Mouse (Mus musculus) hindbrain, embryonic 14.5 days (tissue): ENCODE data around the gene Sh2d4b. TPM values are rescaled to one million over a fixed set of nuclear protein-coding genes. Genes with fewer than 3 reads are reported as not detected.

Experiments used
- ATAC-seq: fragments of 200-750 bp; cut with Nextera tagmentation; 2 replicates; pipeline ENCODE4 v1.8.0; 2017; ENCODE audit warnings: moderate number of reproducible peaks, mild to moderate bottlenecking, moderate TSS enrichment, moderate library complexity; ENCODE audit not compliant: low FRiP score
- DNase-seq: peaks from one replicate; pipeline ENCODE4 v3.0.0-alpha.2; 2015; ENCODE audit warnings: low spot score
- H3K27ac ChIP-seq: fragments of 300-500 bp; sonication (generic); 2 replicates; pipeline ENCODE4 v1.5.1; 2014; ENCODE audit warnings: mild to moderate bottlenecking, moderate library complexity
- H3K27me3 ChIP-seq: fragments of 300-500 bp; sonication (generic); 2 replicates; pipeline ENCODE4 v1.6.1; 2014; ENCODE audit warnings: mild to moderate bottlenecking, low read length, mixed read lengths; ENCODE audit not compliant: control insufficient read depth, insufficient read depth
- H3K36me3 ChIP-seq: fragments of 300-500 bp; sonication (generic); replicated peaks from 2 replicates; pipeline ENCODE4 v1.6.1; 2014; ENCODE audit not compliant: control insufficient read depth, insufficient read depth
- H3K4me1 ChIP-seq: fragments of 300-500 bp; sonication (generic); replicated peaks from 2 replicates; pipeline ENCODE4 v1.6.1; 2014; ENCODE audit warnings: antibody characterized with exemption, low read length, mixed read lengths; ENCODE audit not compliant: control insufficient read depth, insufficient read depth
- H3K4me2 ChIP-seq: fragments of 300-500 bp; sonication (generic); replicated peaks from 2 replicates; pipeline ENCODE4 v1.6.1; 2014; ENCODE audit warnings: mild to moderate bottlenecking, moderate library complexity
- H3K4me3 ChIP-seq: fragments of 300-500 bp; sonication (generic); replicated peaks from 2 replicates; pipeline ENCODE4 v1.5.1; 2014; ENCODE audit warnings: mild to moderate bottlenecking, low read length
- H3K9ac ChIP-seq: fragments of 300-500 bp; sonication (generic); 2 replicates; pipeline ENCODE4 v1.6.1; 2014
- H3K9me3 ChIP-seq: fragments of 300-500 bp; sonication (generic); 2 replicates; pipeline ENCODE4 v1.6.1; 2016; ENCODE audit warnings: low read length; ENCODE audit not compliant: control insufficient read depth
- WGBS: fragments of 180-500 bp; shearing (Covaris S2); extraction: QIAGEN DNeasy Blood & Tissue Kit; methylation state at CpG from one replicate; pipeline ENCODE4 v1.1.7; 2014; 5-methylcytosine and 5-hydroxymethylcytosine counted together
- polyA plus RNA-seq: library from polyadenylated mRNA; unstranded; fragments of >200 nt; fragmentation: Nextera tagmentation; extraction: Ambion mirVana; gene quantifications from 2 replicates; pipeline ENCODE4 v1.2.1, GENCODE M21; 2014

The Sh2d4b gene
- polyA plus RNA-seq, 1 experiment from 2014 or later: 1.7 TPM

- 88% methylated on average over 8 of the region's 8 CpGs for WGBS
- Histone ChIP-seq H3K4me1 (no peaks in the 10 kb centered on the region), H3K27me3 (no peaks in the 10 kb centered on the region), H3K27ac (no peak overlapping the region), H3K4me2 (no peak overlapping the region), H3K9ac (no peak overlapping the region), H3K36me3 (peaks cover 37% of the 10 kb centered on the region), H3K9me3 (no peaks in the 10 kb centered on the region), H3K4me3 (no peak overlapping the region)
- no peak for ATAC-seq
- no peak for DNase-seq
Measured at GRCm38 (mm10) chr14:40915838-40916237, 22.8 kb upstream of the Sh2d4b start.

- H3K4me3 ChIP-seq: no peak overlapping the region
- H3K9me3 ChIP-seq: no peaks in the 10 kb centered on the region
- no peak overlapping the region for H3K4me2 ChIP-seq
- DNase-seq: no peak
- no peak overlapping the region for H3K9ac ChIP-seq
- H3K27me3 ChIP-seq: no peaks in the 10 kb centered on the region
- 91% methylated on average over 3 of the region's 3 CpGs for WGBS
- ATAC-seq: no peak
- no peak overlapping the region for H3K27ac ChIP-seq
- H3K36me3 ChIP-seq: peaks cover 48% of the 10 kb centered on the region
- H3K4me1 ChIP-seq: no peaks in the 10 kb centered on the region
Measured at GRCm38 (mm10) chr14:40914701-40915100, 21.6 kb upstream of the Sh2d4b start.

DNA sequence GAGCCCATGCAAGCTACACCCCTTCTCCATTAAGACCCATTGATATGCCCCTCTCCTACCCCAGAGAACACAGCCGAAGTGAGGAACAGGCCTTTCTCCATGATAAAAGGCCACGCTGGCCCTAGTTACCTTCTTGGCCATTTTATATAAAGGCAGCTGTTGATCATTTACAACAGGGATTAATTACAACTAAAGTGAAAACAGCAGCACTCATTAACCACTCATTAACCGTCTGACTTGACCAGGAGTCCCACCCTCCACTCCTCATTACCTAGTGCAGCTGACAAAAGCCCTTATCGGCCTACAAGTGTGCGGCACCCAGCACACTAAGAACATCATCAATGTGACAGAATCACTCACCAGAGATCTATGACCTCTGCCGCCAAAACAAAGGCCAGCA lies 20.6 kb upstream of the Sh2d4b start:
- whole genome bisulfite sequencing: 69% methylated on average over 6 of the region's 6 CpGs
- H3K27me3 ChIP-seq: no peaks in the 10 kb centered on the region
- no peak overlapping the region for H3K4me2 ChIP-seq
- no peaks in the 10 kb centered on the region for H3K4me1 ChIP-seq
- DNase-seq (no peak), ATAC-seq (no peak)
- H3K9me3 ChIP-seq: no peaks in the 10 kb centered on the region
- H3K36me3 ChIP-seq: peaks cover 58% of the 10 kb centered on the region
- H3K4me3 ChIP-seq: no peak overlapping the region
- H3K9ac ChIP-seq: no peak overlapping the region
- H3K27ac ChIP-seq: no peak overlapping the region

DNA sequence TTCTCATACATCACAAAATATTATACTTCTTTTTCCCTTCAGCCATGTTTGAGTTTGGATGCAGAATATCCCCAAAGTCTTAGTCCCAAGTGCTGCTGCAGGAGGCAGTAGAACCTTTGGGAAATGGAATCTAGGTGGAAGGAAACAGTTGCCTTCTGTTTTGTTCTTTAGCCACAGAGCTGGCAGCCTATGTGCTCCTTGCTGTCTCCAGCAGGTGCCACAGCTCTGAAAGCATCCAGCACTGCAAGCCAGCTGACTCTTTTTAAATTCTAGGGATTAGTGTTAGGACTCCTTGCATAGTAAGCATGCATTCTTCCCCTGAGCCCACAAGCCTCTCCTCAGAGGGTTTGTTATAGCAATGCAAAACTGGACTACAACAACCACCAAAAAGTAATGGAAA lies 18.5 kb upstream of the Sh2d4b start:
- ATAC-seq (no peak), DNase-seq (no peak)
- Histone ChIP-seq H3K4me1 (no peaks in the 10 kb centered on the region), H3K9ac (no peak overlapping the region), H3K4me2 (no peak overlapping the region), H3K36me3 (peaks cover 71% of the 10 kb centered on the region), H3K9me3 (no peaks in the 10 kb centered on the region), H3K27me3 (no peaks in the 10 kb centered on the region), H3K27ac (no peak overlapping the region), H3K4me3 (no peak overlapping the region)

DNA sequence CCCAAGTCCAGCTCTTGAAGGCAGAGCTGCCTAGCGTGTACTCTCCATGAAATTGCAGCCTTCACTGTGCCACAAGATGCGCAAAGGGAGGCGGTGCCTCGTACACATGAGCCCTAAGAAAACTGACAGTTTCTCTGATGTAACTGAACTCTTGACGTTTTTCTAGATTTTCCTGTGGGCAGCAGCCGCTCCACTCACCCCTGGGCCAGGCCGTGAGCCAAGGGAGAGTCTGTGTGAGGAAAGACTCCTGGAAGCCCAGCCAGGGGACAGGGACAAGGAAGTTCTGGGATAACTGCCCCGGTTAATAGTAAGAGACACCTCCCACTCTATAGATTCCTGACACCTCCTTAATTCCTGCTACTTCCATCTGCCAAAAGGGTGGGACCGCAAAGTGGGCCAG lies 15.7 kb upstream of the Sh2d4b start:
- H3K27ac ChIP-seq: no peak overlapping the region
- ATAC-seq (no peak), DNase-seq (no peak)
- peaks cover 68% of the 10 kb centered on the region for H3K36me3 ChIP-seq
- H3K4me1 ChIP-seq: no peaks in the 10 kb centered on the region
- no peak overlapping the region for H3K4me3 ChIP-seq
- H3K27me3 ChIP-seq: no peaks in the 10 kb centered on the region
- WGBS: 96% methylated on average over 9 of the region's 9 CpGs
- no peaks in the 10 kb centered on the region for H3K9me3 ChIP-seq
- no peak overlapping the region for H3K4me2 ChIP-seq
- no peak overlapping the region for H3K9ac ChIP-seq

- DNase-seq: no peak
- Histone ChIP-seq H3K4me2 (no peak overlapping the region), H3K36me3 (peaks cover 57% of the 10 kb centered on the region), H3K27ac (no peak overlapping the region), H3K27me3 (no peaks in the 10 kb centered on the region), H3K4me1 (no peaks in the 10 kb centered on the region), H3K4me3 (no peak overlapping the region), H3K9me3 (no peaks in the 10 kb centered on the region), H3K9ac (no peak overlapping the region)
- 90% methylated on average over 9 of the region's 9 CpGs for WGBS
- no peak for ATAC-seq
Measured at GRCm38 (mm10) chr14:40906770-40907169, 13.7 kb upstream of the Sh2d4b start.

GRCm38 (mm10) chr14:40905813-40906212 lies 12.7 kb upstream of the Sh2d4b start:
- H3K27ac ChIP-seq: no peak overlapping the region
- H3K27me3 ChIP-seq: no peaks in the 10 kb centered on the region
- ATAC-seq: no peak
- H3K9ac ChIP-seq: no peak overlapping the region
- H3K4me1 ChIP-seq: no peaks in the 10 kb centered on the region
- peaks cover 48% of the 10 kb centered on the region for H3K36me3 ChIP-seq
- H3K4me3 ChIP-seq: no peak overlapping the region
- DNase-seq: no peak
- no peak overlapping the region for H3K4me2 ChIP-seq
- 92% methylated on average over 8 of the region's 8 CpGs for WGBS
- no peaks in the 10 kb centered on the region for H3K9me3 ChIP-seq

DNA sequence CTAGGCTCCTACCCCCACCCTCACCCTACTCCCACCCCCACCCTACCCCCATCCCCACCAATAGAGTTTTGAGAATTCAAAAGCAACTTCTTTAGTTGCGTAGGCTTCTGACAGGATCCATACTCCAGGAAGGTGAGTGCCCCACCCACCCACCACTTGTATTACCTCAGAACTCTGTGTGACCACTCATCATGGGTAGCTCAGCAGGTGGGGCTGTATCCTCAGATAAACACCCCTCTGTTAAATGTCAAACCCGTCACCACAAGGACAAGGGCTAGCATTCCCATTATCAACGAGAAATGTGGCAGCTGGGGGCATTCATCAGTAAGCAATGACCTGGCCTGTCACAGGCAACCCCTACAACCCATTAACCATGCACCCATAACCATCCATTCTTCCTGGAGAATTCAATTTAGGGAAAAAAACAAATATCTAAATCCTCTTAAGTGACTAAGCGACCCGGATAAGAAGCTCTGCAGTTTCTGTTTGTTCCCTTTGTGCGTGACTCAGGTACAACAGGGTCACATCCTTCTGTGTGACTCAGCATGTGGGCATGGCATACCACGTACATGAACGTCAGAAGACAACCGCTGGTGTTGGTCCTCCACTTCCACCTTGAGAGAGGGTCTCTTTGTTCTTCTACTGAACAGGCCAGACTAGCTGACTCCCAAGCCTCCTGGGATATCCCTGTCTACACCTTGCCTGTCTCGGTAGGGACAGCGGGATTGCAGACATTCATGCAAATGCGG lies 9.4 kb upstream of the Sh2d4b start:
- Histone ChIP-seq H3K4me1 (no peaks in the 10 kb centered on the region), H3K9ac (no peak overlapping the region), H3K4me2 (no peak overlapping the region), H3K27ac (no peak overlapping the region), H3K36me3 (peaks cover 16% of the 10 kb centered on the region), H3K4me3 (no peak overlapping the region), H3K27me3 (no peaks in the 10 kb centered on the region), H3K9me3 (no peaks in the 10 kb centered on the region)
- ATAC-seq (no peak), DNase-seq (no peak)
- WGBS: 72% methylated on average over 12 of the region's 12 CpGs

DNA sequence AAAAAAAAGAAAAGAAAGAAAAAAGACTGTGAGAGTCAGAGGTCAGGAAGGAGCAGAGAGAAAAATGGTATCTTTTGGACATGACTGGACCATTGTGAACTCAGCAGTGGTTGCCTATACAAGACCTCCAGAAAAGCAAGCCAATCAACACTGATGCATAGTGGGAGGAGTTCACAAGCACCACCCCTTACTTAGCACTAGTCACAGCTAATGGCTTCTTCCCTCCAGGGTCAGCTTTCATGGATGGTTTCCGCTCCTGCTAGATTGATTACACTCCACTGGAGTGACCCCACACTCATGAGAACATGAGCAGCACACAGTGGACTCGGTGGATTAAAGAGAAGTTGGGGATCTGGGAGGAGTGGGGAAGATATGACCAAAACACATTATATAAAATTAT lies 7.2 kb upstream of the Sh2d4b start:
- no peaks in the 10 kb centered on the region for H3K27me3 ChIP-seq
- no peak overlapping the region for H3K4me2 ChIP-seq
- ATAC-seq (no peak), DNase-seq (no peak)
- H3K4me1 ChIP-seq: no peaks in the 10 kb centered on the region
- WGBS: 75% methylated on average over 2 of the region's 2 CpGs
- H3K27ac ChIP-seq: no peak overlapping the region
- H3K9ac ChIP-seq: no peak overlapping the region
- H3K36me3 ChIP-seq: no peaks in the 10 kb centered on the region
- H3K9me3 ChIP-seq: no peaks in the 10 kb centered on the region
- no peak overlapping the region for H3K4me3 ChIP-seq

- Histone ChIP-seq H3K27ac (no peak overlapping the region), H3K4me2 (no peak overlapping the region), H3K9ac (no peak overlapping the region), H3K4me3 (no peak overlapping the region), H3K4me1 (no peaks in the 10 kb centered on the region), H3K36me3 (no peaks in the 10 kb centered on the region), H3K27me3 (no peaks in the 10 kb centered on the region), H3K9me3 (no peaks in the 10 kb centered on the region)
- no peak for DNase-seq
- 94% methylated on average over 3 of the region's 3 CpGs for whole genome bisulfite sequencing
- ATAC-seq: no peak
Measured at GRCm38 (mm10) chr14:40897916-40898315, 4.8 kb upstream of the Sh2d4b start.
